Mouse (Mus musculus) cerebellum, adult 2 months (tissue): ENCODE results near the gene Slc6a1.

Source experiments
- CTCF ChIP-seq: fragments of 200-500 bp; IDR thresholded peaks from 2 replicates; pipeline ENCODE4 v1.5.1; 2011; ENCODE audit warnings: low read depth, mild to moderate bottlenecking, control low read depth, low read length, moderate library complexity, borderline replicate concordance; ENCODE audit not compliant: insufficient read depth
- POLR2A ChIP-seq: fragments of 200-500 bp; IDR thresholded peaks from 2 replicates; pipeline ENCODE4 v1.6.1; 2011; ENCODE audit warnings: low read length, control low read depth, borderline replicate concordance; ENCODE audit not compliant: insufficient read depth

DNA sequence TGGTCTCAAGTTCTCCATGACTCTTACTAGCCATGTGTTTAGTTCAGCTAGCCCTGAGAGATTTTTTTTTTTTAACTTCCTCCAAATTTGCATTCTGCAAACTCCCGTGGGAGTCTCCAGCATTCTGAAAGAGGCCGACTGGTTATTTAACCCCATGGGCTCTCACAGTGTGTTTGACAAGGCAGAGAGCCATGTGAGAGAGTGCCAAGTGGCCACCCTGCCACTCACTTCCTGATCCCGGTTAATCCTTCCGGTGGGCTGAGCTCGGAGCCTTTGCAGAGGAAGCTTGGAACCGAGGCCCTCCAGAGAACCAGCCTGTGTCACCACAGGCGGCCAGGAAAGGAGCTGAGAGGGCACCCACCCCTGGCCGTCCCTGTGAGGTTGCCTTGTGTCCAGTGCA is 11.1 kb downstream of the Slc6a1 start:
- TF ChIP-seq CTCF (no peak), POLR2A (no peak)
